Mouse (Mus musculus): Measurements from ENCODE around the gene Olfr1251.
"Not testable (repeated sequence)": the region's sequence is repeated elsewhere in the genome, so short reads cannot be mapped to it uniquely, and the experiment has no call there.

Olfr1251 gene

DNA sequence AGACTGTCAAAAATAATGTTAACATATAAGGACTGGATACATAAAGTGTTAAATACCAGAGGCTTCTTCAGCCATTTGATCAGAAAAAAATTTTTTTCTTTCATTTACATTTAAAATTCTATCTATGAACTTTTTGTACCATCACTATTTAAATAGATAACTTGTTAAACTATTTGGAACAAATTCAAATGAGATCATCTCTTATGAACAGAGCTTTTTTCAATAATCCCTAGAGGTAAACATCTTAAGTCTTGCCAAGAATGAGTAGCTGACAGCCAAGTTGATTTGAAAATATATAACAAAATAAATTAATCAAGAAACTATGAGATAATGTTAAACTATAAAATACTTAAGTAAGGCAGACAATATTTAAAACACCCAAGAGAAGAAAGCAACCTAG, at the start of gene Olfr1251:
Olfr1251 (minus strand) TSS at position 101 of the 400 bp plus-strand sequence.
- no peak for DNase-seq (ENCODE audit: low spot score in 2 of 2)

DNA sequence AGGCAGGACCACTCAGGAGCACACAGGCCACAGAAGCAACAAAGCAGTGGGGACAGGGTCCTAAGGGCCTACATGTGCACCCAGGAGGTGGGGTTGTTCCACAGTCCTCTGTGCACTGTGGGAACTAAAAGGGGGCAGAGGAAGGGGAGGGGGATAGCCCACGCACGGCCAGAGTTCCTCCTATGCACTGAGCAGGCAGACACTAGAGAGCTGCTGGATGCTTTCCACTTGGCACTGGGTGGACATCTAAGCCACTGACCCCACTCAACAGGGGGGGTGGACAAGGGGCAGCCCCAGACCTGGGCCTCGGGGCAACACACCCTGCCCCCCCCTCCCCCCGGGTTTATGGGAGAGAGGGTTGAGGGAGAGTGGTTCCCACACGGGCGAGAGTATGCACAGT, 20.2 kb upstream of the Olfr1251 start:
- DNase-seq (ENCODE audit: low spot score in 2 of 2): no peak

DNA sequence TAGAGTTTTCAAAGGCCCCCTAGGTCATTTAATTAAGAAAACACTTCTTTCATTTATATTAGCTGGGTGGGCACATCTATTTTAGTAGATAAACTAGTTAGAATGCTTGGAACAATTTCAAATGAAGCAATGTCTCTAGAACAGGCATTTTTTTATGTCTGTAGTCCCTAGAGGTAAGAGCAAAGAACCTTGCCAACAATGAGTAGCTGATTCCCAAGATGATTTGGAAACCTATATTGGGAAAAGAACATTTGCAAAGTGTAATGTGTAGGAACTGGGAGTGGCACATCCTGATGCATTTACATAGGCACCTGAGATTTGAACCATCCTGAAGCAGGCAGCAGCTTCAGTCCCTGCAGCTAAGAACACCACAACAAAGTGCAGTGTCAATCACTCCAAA, 10.4 kb downstream of the Olfr1251 start, which contains the start of gene Olfr1250:
Olfr1250 (minus strand) TSS at position 101 of the 400 bp plus-strand sequence.
- no peak for DNase-seq (ENCODE audit: low spot score in 2 of 2)

DNA sequence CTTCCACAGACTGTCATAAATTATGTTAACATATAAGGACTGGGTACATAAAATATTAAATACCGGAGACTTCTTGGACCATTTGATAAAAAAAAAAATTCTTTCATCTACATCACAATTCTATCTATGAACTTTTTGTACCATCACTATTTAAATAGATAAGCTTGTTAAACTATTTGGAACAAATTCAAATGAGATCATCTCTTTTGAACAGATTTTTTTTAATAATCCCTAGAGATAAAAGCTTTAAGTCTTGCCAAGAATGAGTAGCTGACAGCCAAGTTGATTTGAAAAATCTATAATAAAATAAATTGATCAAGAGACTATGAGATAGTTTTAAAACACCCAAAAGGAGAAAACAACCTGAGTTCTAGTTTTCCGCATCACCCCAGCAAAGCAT, 36.9 kb downstream of the Olfr1251 start, which contains the start of gene Olfr1249:
Olfr1249 (minus strand) TSS at position 101 of the 400 bp plus-strand sequence.
- no peak for DNase-seq (ENCODE audit: low spot score in 2 of 2)

DNA sequence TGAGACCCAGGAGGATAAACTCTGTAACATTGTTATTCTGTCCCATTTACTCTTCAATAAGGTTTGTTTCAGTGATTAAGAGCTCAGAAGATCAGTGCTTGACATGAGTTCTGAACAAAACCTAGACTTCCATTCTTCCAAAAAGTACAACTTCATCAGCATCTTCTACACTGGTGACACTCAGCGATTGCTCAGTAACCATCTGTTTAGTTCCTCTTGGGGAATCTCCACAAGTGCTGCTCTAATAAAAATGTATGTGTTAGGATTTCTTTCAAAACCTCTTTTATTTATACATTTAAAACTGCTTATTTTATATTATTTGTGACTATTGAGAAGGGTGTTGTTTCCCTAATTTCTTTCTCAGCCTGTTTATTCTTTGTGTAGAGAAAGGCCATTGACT, 53.6 kb downstream of the Olfr1251 start, which contains the start of gene Olfr1248:
Olfr1248 (minus strand) TSS at position 101 of the 400 bp plus-strand sequence.
- not testable (repeated sequence) for DNase-seq (ENCODE audit: low spot score in 2 of 2)
